Mouse (Mus musculus): ENCODE measurements around the gene Aifm2.

DNA sequence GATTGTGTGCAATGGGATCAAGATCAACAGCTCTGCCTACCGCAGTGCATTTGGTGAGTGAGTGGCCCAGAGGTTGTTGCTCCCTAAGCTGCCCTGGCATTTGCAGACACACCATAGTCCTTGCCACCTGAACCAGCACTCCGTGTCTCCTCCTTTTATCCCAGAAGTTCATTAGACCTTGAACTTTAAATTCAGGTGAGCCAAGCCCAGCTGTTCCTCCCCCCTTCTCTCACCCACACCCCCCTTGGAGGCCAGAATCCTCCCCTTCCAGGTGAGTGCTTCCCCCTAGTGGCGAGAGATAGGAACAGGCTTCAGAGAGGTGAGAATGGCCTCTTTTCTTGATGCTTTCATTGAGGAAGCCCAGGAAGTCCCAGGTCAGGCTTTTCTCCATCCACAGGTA is 19.3 kb downstream of the Aifm2 start:
- TF ChIP-seq POLR2A (IDR thresholded peaks at IDR 0.05; ENCODE audit: insufficient read depth, low read length) (no peak), CTCF (IDR thresholded peaks at IDR 0.05; ENCODE audit: low read depth, low read length) (peak; percentile 89), EP300 (IDR thresholded peaks at IDR 0.05; ENCODE audit: insufficient read depth, low read depth, low read length) (no peak)
